Mouse (Mus musculus) megakaryocyte, adult 5-6 weeks (primary cell): ENCODE results near the gene Dennd4a. TPM values are rescaled to one million over a fixed set of nuclear protein-coding genes. Genes with fewer than 3 reads are reported as not detected.

ENCODE experiments used
- ATAC-seq: 2 replicates; pipeline ENCODE4 v1.8.0; 2016; ENCODE audit warnings: mild to moderate bottlenecking, inconsistent platforms; ENCODE audit not compliant: poor library complexity, severe bottlenecking
- total RNA-seq, 2 experiments: library from RNA; stranded (forward) in 1 of 2; stranded (reverse) in 1 of 2; fragments of 153-499, 151-499 nt in 1 of 2; fragments of 221-1000, 200-1000 nt in 1 of 2; gene quantifications; 2 replicates each; pipeline versions ENCODE4 v1.2.3 to v1.2.4; 2015 to 2017

Dennd4a gene
- total RNA-seq, 2 experiments from 2014 or later, result 33.3 to 48.2 TPM

DNA sequence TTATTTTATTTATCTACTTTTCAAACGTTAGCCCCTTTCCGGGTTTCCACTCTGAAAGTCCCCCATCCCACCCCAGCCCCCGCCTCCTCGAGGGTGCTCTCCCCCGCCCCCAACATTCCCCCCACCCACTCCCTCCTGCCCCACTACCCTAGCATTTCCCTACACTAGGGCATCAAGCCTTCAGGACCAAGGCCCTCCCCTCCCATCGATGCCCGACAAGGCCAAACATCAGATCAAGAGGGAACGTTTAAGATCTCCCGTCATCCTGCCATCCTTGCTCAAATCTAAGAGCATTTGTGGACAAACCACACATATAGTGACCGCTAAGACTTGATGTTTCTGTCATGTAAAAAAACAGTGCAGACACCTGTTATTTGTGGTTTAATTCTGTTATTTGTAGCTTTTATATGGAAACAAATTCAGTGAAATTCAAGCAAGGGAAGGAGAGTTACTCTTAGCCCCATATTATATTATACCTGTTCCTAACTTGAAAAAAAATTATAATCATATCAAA lies 21.2 kb upstream of the Dennd4a start:
- ATAC-seq, result no peak

DNA sequence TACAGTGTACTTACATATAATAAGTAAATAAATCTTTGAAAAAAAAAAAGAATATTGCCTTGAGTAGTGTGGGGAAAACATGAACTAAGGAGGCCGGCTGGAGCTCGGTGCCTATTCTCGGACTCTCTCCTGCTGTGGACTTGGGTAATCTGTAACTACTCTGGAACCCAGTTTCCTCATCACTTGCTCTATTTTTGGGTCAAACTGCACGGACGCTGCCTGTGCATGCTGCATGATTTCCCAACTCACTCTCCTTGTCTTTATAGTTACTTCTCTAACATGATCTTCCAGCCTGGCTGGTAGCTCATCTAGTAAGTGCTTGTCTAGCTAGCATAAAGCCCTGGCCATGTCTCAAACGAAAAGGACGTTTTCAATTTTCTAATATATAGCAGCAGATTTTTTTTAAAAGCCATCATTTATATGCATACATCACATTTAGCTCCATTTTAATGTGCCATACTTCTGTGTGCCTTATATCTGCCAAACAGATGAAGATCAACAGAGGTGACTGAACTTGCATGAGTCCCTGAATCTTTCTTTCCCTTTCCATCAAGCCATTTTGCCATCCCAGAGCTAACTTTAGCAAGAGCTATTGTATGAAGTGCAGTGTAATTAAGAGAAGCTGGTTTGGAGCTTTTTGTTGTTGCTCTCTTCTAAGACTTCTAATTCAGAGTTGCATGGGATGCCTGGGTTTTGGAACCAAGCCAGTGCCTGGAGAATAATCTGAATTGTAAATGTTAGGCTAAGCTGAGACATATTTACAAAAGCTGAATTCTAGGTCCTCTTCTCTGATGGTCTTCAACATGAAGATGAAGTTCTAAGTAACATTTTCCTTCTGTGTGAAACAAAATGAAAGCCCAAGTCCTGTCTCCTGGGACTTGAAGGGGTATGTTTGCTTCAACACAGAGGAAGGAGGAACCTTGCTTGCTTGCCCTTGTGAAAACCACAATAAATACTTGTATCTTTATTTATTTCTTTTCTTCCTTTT lies 20.2 kb upstream of the Dennd4a start:
- ATAC-seq, result peak; percentile 57

DNA sequence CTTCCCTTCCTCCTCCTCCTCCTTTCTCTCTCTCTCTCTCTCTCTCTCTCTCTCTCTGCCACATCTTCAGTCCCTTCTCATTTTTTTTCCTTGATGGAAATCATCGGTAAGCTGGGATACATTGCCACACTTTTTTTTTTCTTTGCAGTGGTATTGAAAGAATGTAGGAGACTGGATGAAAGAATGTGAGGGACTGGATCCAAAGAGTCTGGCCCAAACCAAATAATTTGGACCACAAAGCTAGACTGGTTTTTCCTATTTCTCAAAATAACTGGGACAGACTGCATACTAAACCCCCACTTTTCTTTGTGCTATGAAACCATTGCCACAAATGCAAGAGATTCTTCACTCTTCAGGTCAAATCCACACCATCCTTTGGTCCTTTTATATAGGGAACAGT lies 19.5 kb upstream of the Dennd4a start:
- ATAC-seq, result no peak

DNA sequence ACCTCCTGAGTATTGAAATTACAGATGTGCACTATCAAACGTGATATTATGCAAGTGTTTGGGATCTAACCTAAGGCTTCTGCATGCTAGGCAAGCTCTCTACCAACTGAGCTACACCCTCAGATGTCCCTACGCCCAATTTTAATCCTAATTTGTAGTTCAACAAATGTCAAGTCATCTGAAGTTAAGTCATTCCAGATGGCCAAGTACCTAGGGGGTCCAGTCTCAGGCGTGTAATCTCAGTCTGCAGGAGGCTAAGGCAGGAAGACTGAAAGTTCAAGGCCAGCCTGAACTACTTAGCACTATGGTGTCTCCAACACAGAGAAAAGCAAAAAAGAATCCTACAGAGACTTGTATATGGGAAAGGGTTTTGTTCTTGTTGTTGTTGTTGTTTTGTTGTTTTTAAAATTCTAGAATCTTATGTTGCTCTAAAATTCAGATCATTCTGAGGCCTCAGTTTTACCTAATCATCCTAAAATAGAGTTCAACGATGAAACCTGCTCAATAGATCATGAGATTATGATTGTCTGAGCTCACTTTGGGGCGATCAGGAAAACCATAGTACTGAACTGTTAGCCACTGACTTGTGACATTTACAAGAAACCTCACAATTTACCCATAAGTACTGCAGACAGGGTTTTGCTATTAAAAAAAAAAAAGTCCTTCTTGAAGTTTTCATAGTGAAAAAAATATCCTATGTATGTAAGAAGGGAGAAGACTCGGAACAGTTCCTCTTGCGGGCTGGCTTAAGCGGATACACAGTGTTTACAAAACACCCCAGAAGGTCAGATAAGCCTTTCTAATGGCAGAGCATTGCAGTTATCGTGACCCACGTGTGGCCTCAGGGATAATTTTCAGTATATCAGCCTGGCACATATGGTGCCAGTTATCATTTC lies 18.5 kb upstream of the Dennd4a start:
- ATAC-seq, result peak; percentile 20

DNA sequence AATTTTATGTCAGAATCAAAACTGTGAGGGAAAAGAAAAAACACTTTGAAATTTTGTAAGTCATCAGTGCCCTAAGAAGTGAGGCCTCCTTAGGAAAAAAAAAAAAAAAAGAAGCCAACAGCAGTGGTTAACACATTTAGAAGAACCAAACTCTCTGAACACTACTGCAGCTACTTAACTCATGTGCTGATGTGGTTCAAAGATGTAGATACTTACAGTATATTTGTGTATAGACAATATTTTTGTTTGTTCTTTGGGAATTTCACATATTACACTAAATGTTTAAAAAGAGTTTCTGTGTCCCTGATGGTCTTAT lies 17.9 kb upstream of the Dennd4a start:
- no peak for ATAC-seq

DNA sequence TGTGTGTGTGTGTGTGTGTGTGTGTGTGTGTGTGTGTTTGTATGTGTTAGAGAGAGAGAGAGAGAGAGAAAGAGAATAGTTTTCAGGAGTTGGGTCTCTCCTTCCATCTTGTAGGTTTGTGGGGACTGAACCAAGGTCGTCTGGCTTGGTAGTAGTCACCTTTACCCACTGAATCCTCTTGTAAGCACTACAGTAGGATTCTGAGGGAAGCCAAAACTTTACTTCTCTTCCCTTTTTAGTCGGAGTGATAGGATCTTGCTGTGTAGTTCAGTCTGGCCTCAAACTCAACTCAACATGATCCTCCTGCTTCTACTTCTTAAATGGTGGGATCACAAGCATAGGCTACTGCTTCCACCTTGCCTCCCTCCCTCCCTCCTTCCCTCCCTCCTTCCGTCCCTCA lies 17.3 kb upstream of the Dennd4a start:
- no peak for ATAC-seq

DNA sequence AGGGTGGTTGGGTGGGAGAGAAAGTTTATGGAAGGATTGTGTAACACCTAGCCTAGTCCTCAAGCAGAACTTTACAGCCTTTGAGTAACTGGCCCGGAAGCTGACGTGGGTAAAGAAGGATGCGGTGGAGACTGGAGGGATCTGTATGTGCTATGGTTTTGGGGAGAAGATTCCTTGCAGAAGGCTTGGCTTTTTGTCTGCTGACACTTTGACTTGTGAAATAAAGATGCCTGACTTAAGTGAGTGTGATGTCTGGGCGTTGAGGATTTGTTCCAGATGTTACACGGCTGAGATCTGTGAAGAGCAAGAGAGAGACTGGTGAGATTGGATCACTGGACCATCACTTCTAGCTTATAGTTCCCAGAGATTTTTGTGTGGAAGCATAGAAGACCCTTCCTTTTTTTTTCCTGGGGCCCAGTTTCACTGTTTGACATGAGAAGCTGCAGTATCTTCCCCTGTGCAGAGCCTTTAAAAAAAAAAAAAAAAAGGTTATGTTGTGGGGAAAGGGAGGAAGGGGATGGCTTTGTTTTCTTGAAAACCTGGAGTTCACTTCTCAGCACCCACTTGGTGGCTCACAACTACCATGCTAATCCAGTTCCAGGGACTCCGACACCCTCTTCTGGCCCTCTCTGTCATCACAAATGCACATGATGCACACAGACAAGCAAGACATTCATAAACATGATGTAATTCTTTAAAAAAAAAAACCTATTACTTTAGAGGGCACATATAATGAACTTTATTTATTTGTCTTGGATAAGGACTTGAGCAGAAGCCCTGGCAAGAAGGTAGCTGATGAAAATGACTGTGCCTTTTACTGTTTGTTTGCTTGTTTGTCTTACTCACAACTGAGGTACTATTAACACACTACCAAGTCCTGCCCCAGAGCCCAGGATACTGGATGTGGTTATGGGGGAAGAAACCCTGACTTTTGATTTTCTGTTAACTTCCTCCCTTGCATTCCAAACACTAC lies 16.4 kb upstream of the Dennd4a start:
- peak; percentile 51 for ATAC-seq

DNA sequence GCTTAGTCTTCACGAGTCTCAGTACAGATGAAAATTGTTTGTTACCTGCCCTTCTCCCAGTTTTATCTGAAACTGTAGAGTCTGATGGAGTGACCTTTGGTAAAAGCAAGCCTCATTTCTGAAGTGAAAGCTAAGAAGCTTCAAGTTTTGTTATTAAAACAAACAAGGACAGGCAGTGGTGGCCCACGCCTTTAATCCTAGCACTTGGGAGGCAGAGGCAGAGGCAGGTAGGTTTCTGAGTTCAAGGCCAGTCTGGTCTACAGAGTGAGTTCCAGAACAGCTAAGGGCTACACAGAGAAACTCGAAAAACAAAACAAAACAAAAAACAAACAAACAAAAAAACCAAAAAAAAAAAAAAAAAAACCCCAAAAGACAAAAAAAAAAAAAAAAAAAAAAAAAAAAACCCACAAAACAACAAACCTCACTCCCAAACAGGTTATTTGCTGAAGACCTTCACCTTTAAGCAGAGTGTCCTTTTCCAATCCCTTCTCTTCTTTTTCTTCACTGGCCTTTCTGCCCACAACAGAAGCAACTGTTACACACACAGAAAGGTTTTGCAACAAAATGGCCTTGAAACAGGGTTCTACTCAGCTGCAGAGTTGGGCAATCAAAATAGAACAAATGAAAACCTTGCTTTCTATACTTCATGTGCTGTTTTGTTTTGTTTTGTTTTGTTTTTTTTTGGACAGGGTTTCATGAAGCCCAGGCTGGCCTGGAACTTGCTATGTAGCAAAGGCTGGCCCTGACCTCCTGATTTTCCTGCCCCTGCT lies 15.1 kb upstream of the Dennd4a start:
- peak; percentile 14; the same call in 1 of the 2 replicates for ATAC-seq

DNA sequence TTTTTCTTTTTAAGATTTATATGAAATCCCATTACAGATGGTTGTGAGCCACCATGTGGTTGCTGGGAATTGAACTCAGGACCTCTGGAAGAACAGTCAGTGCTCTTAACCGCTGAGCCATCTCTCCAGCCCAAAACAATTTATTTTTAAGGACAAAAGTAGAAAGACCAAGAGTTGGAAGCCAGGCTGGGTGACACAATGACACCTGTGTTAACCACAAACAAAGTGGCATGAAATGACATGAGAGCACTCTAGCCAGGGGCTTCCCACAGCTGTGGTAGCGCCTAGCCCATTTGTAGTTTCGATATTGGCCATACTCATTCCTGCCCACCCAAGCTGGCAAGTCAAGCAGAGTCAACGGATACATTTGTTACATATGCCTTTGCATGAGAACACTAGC lies 13.7 kb upstream of the Dennd4a start:
- no peak for ATAC-seq

DNA sequence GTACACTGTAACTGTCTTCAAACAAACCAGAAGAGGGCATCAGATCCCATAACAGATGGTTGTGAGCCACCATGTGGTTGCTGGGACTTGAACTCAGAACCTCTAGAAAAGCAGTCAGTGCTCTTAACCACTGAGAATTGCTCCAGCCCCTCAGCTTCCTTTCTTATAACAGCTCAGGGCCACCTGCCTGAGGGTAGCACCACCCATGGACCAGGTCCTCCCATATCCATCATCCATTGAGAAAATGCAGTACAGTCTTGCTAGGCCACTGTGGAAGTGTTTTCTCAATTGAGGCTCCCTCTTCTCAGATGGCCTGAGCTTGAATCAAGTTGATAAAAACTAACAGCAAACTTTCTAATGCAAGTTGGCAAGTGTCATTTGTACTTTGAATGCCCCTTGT lies 13.0 kb upstream of the Dennd4a start:
- ATAC-seq, result no peak

DNA sequence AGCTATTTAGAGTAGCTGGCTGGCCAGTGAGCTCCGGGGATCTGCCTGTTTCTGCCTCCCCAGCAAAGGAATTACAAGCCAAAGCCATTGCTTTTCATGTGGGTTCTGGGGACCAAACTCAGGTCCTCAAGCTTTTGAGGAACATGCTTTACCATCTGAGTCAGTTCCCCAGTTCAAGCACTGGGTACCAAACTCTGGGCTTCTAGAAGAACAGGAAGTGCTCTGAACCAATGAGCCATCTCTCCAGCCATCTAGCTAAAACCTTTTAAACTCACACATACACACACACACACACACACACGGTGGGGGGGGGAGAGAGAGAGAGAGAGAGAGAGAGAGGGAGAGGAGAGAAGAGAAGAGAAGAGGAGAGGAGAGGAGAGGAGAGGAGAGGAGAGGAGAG lies 12.3 kb upstream of the Dennd4a start:
- peak; percentile 30; the same call in 1 of the 2 replicates for ATAC-seq

DNA sequence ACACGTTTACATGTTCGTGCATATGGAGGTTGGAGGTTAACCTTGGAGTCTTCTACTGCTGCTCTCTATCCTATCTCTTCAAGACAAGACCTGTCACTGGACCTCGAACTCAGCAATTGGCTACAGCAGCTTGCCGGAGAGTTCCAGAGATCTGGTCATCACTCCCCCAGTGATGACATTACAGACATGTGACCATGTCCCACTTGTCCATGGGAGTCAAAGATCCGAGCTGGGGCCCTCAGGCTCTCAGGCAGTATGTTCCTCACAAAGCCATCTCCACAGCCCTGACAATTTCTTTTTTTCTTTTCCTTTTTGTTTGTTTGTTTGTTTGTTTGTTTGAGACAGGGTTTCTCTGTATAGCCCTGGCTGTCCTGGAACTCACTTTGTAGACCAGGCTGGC lies 11.6 kb upstream of the Dennd4a start:
- no peak for ATAC-seq

DNA sequence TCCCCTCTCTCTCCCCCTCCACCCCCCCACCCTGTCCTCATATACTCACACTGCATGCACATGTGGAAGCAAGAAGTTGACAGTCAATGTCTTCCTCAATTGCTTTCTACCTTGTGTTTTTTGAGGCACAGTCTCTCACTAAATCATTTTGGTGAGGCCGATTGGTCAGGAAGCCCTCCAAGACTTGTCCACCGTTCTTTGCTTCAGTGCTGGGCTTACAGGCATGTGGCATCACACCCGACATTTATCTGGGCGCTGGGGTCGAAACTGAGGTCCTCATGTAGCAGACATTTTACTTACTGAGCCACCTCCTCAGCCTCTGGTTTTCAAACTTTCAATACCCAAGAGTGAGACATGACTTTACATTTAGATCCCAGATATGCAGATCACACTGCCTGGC lies 8.6 kb upstream of the Dennd4a start:
- no peak for ATAC-seq

DNA sequence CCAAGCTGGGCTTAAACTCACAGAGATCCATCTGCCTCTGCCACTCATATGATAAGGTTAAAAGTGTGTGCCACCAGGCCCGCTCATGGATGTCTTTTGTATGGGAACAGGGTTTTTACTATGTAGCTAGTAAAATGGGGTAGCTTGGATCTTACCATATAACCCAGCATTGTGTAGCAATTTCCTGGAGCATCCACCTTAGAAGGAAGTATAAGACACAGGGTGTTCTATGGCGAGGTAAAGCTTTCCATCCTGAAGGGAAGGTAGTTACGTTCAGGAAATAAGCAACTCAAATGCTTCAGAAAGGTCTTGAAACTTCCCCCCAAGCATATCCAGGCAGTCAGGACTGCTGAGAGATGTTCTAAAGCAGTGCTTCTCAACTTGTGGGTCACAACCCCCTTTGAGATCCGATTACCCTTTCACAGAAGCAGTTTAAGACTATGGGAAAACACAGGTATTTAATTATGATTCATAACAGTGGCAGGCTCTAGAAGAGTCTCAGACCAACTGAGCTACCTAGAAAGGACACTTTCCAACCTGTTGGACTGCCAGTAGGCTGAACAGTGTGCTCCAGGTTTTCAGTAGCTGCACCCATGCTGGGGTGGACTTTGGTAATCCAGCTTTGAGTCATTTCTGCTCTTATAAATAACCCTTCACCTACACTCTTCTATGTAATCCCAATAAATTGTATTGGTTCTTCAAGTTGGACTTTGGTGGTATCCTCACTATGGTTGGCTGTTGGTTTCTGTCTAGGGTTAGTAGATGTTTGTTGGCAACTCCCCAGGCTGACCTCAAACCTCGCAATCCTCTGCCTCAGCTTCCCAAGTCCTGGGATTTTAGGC lies 7.5 kb upstream of the Dennd4a start:
- peak; percentile 88 for ATAC-seq

DNA sequence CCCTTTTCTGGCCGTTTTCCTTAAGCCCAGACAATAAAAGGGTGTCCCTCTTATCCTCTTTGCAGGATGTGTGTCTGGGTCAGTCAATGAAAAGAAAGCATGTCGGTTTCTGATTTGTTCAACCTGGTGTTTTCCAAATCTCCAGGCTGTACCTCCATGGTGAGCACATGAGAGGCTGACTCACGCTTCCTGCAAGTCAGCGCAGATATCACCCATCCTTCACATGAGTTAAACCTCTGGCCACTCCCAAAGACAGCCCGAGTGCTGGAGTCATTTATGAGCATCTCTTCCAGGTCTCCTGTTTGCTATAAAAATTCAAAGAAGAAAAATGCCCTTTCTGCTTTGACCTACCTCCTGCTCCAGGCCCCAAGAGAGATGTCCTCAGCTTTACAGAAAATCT lies 5.3 kb upstream of the Dennd4a start:
- no peak for ATAC-seq

DNA sequence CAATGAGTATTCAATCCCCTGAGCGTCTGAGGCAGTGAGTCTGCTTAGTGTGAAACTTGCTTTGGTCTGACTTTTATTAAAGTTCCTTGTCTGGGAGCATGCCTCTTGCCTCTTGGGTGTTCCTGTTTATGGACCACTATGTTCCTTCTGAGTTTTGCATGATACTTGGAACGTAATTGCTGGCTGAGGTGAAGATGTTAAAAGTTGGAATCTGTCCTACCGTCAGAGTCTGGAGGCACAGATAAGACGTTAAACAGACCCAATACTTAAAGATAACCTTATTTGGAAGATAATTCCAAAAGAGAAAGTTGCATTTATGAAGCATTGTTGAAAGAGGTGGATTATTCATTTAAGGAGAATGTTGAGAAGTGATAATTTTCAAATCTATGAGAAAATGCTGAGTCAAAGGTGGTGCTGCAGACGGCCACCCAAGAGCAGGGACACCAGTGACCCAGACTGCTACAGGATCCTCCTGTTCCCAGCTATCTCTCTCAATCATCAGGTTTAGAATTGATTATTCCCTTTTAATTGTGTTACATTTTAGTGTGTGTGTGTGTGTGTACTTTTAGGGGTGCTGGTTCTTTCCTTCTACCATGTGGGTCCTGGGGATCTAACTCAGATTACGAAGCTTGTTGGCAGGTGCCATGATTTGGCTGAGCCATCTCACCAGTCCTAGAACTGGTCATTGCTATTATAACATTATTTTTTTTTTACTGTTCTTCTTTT lies 4.6 kb upstream of the Dennd4a start:
- no peak for ATAC-seq

DNA sequence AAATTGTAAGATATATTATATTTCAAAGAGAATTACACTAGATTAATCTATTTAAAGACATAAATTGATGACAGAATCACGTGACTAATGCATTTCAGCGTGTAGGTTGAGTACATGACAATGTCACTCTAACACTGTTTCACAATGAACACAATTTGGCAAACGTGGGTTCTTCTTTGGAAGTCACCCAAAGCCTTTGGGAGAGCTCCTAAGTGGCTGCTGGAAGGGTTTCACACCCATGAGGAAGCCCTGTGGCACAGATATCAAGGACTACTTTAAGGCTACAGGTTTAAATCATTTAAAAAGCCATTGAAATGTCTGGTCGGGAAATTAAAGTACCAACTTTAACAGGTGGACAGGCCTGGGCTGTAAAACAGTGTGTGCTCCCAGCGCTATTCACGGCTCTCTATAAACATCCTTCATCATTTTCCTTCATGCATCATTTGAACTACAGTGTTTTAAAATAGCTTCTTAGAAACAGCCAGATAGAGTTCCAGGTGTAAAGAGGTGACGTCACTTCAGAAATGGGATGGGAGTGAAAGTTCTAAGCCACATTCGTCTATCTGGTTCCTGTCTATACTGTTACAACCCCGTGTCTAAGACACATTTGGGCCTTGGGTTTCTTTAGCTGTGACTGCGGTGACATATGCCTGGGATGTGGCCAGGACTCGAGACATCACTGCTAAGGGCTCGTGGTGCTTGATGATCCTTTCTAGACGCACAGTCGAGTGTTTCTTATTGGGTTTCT lies 3.9 kb upstream of the Dennd4a start:
- ATAC-seq, result no peak
